Comparison of ENCODE assay signal across 8 mouse cellular contexts in genomic region chr4:43668782-43669427, GRCm38 (mm10). TPM values are rescaled to one million over a fixed set of nuclear protein-coding genes. Genes with fewer than 3 reads are reported as not detected.
A peak's percentile ranks its signal among the peaks of the same experiment; 100 is the strongest.
DNase-seq lines count a peak whose midpoint lies in the region; ATAC-seq and TF ChIP-seq lines count a peak whose summit lies in the region.

Gene Tmem8b, plus strand, starts transcription at chr4:43668971.
Gene Fam221b, minus strand, starts transcription at chr4:43669145.

- peak within 1 kb of the TSS; percentile 75 for H3K27ac ChIP-seq in hindbrain, embryonic 16.5 days (ENCODE audit: low read depth, low read length)
- peak within 1 kb of the TSS; percentile 91 for H3K27ac ChIP-seq in left cerebral cortex, adult 2 months

- DNase-seq in T-cell, adult 2 months (ENCODE audit: low spot score) = peak; percentile 85
- peak; percentile 92 to 93 for DNase-seq in cerebellum, postnatal 36 days
- DNase-seq in frontal cortex, postnatal 36 days (ENCODE audit: low spot score in 2 of 2) = peak; percentile 88 to 92
- peak; percentile 89 to 90 for DNase-seq in left cerebral cortex, adult 2 months (ENCODE audit: extremely low spot score in 1 of 2, low spot score in 2 of 2)
- DNase-seq in right cerebral cortex, adult 2 months (ENCODE audit: low spot score in 2 of 2) = peak; percentile 87 to 93
- DNase-seq in urinary bladder, postnatal 14 days (ENCODE audit: low spot score) = peak; percentile 90

- H3K9me3 ChIP-seq in hindbrain, embryonic 16.5 days (ENCODE audit: control insufficient read depth, low read length) = no peaks in the 10 kb centered on the region

- 0 out of 2 replicates have a peak, but pooled peaks cover under 1% of the 10 kb centered on the region for H3K36me3 ChIP-seq in hindbrain, embryonic 16.5 days (ENCODE audit: control insufficient read depth, insufficient read depth, low read length)

- no peak for TF ChIP-seq CTCF in left cerebral cortex, adult 2 months (IDR thresholded peaks at IDR 0.05)

- H3K9ac ChIP-seq in hindbrain, embryonic 16.5 days (ENCODE audit: low read depth, low read length) = peak within 1 kb of the TSS; percentile 98

- intact Hi-C loops in left cerebral cortex, adult 2 months (cut with DNase I) = loop anchor here (1.0 kb wide), 1 partner anchor 38 kb away; the partner anchor contains the start of gene Npr2

- peaks cover 38% of the 10 kb centered on the region for H3K4me1 ChIP-seq in hindbrain, embryonic 16.5 days (ENCODE audit: control insufficient read depth, insufficient read depth, low read depth, low read length)

- peak within 1 kb of the TSS; percentile 93 for H3K4me3 ChIP-seq in hindbrain, embryonic 16.5 days (ENCODE audit: low read length)
- peak within 1 kb of the TSS; percentile 67 for H3K4me3 ChIP-seq in left cerebral cortex, adult 2 months

- no peaks in the 10 kb centered on the region; the same call in 1 of the 2 replicates for H3K27me3 ChIP-seq in hindbrain, embryonic 16.5 days (replicated peaks; ENCODE audit: control insufficient read depth, insufficient read depth, low read length)

- under 1% methylated on average over 27 of the region's 41 CpGs for WGBS in hindbrain, embryonic 16.5 days

- peak within 1 kb of the TSS; percentile 73 for H3K4me2 ChIP-seq in hindbrain, embryonic 16.5 days (ENCODE audit: low read length)

- ATAC-seq in hindbrain, embryonic 16.5 days = peak; percentile 97
- peak; percentile 95 for ATAC-seq in megakaryocyte, adult 5-6 weeks (ENCODE audit: poor library complexity, severe bottlenecking)

RNA-seq across cellular contexts. Expression of gene Tmem8b, which starts in this region (rescaled TPM):
- polyA plus RNA-seq in hindbrain, embryonic 16.5 days (2015; fragmentation: Nextera tagmentation; extraction: Ambion mirVana) = 12.0 and 13.9 TPM in 2 replicates
- total RNA-seq in left cerebral cortex, adult 2 months (2021) = 10 to 100 TPM; 63.1 to 66.2 TPM
- 0.27 and 0.42 TPM in 2 replicates for total RNA-seq in megakaryocyte, adult 5-6 weeks (2015)
- total RNA-seq in megakaryocyte, adult 5-6 weeks (2017) = 0.04 and 0.16 TPM in 2 replicates

RNA-seq across cellular contexts. Expression of gene Fam221b, which starts in this region (rescaled TPM):
- polyA plus RNA-seq in hindbrain, embryonic 16.5 days (2015; fragmentation: Nextera tagmentation; extraction: Ambion mirVana) = 1.5 and 2.0 TPM in 2 replicates
- 1 to 10 TPM; 1.8 to 2.2 TPM for total RNA-seq in left cerebral cortex, adult 2 months (2021)
- total RNA-seq in megakaryocyte, adult 5-6 weeks (2015) = 0.11 TPM in 1 of 2 replicates, not detected in the other
- 0.20 and 0.33 TPM in 2 replicates for total RNA-seq in megakaryocyte, adult 5-6 weeks (2017)

Comparison
In these comparisons a context has a peak if more than half of its experiments do, and no peak if none do; other contexts are left out.
1. Peak in every context shown above with its lines: DNase-seq, ATAC-seq, H3K4me3 ChIP-seq and H3K27ac ChIP-seq.
2. RNA of gene Tmem8b (total RNA-seq): 63.1 to 66.2 TPM in left cerebral cortex, adult 2 months; 0.04 to 0.42 TPM in megakaryocyte, adult 5-6 weeks; every median in the first group is over 10 times any median in the second.
3. Peak in ATAC-seq in megakaryocyte, adult 5-6 weeks; RNA of the genes that start here not detected or under 1 TPM.